Mouse (Mus musculus) telencephalon, adult 2 months (tissue): ENCODE data around the gene Fig4.

ENCODE experiments used
- DNase-seq: peaks from one replicate; pipeline ENCODE4 v3.0.0-alpha.2; 2011; ENCODE audit warnings: low read depth, low spot score

Gene Fig4

GRCm38 (mm10) chr10:41302689-41303431 is at the start of gene Fig4:
Gene Fig4, minus strand, starts transcription at chr10:41303260.
- DNase-seq, result peak; percentile 77

GRCm38 (mm10) chr10:41341346-41341745 is 38.3 kb upstream of the Fig4 start:
- no peak for DNase-seq

GRCm38 (mm10) chr10:41332533-41333043 is 29.5 kb upstream of the Fig4 start:
- DNase-seq, result no peak

- DNase-seq, result no peak
Measured at GRCm38 (mm10) chr10:41315866-41316265, 12.8 kb upstream of the Fig4 start.

GRCm38 (mm10) chr10:41308205-41308604 is 5.1 kb upstream of the Fig4 start:
- DNase-seq, result no peak

GRCm38 (mm10) chr10:41304961-41305455 is 1.9 kb upstream of the Fig4 start:
- no peak for DNase-seq

- peak; percentile 86 for DNase-seq
Measured at GRCm38 (mm10) chr10:41303639-41304444, 782 bp upstream of the Fig4 start, which contains the start of gene Ak9. Gene Ak9, plus strand, starts transcription at chr10:41303980.

GRCm38 (mm10) chr10:41300161-41300560 is 2.9 kb downstream of the Fig4 start:
- no peak for DNase-seq

GRCm38 (mm10) chr10:41295145-41295544 is 7.9 kb downstream of the Fig4 start:
- DNase-seq, result no peak

- no peak for DNase-seq
Measured at GRCm38 (mm10) chr10:41294734-41295133, 8.3 kb downstream of the Fig4 start.

GRCm38 (mm10) chr10:41293019-41293418 is 10.0 kb downstream of the Fig4 start:
- no peak for DNase-seq

GRCm38 (mm10) chr10:41291021-41291420 is 12.0 kb downstream of the Fig4 start:
- no peak for DNase-seq

- peak; percentile 76 for DNase-seq
Measured at GRCm38 (mm10) chr10:41288771-41289415, 14.2 kb downstream of the Fig4 start.

- no peak for DNase-seq
Measured at GRCm38 (mm10) chr10:41288074-41288473, 15.0 kb downstream of the Fig4 start.

GRCm38 (mm10) chr10:41287618-41288017 is 15.4 kb downstream of the Fig4 start:
- no peak for DNase-seq

- DNase-seq, result no peak
Measured at GRCm38 (mm10) chr10:41282086-41282485, 21.0 kb downstream of the Fig4 start.

GRCm38 (mm10) chr10:41280796-41281195 is 22.3 kb downstream of the Fig4 start:
- no peak for DNase-seq

GRCm38 (mm10) chr10:41280177-41280576 is 22.9 kb downstream of the Fig4 start:
- no peak for DNase-seq

GRCm38 (mm10) chr10:41278808-41279207 is 24.3 kb downstream of the Fig4 start:
- no peak for DNase-seq

- DNase-seq, result no peak
Measured at GRCm38 (mm10) chr10:41274871-41275270, 28.2 kb downstream of the Fig4 start.

- DNase-seq, result no peak
Measured at GRCm38 (mm10) chr10:41271860-41272259, 31.2 kb downstream of the Fig4 start.

- DNase-seq, result no peak
Measured at GRCm38 (mm10) chr10:41261889-41262288, 41.2 kb downstream of the Fig4 start.
